Mouse (Mus musculus) embryonic facial prominence, embryonic 10.5 days (tissue): ENCODE measurements around the gene Med13l. TPM values are rescaled to one million over a fixed set of nuclear protein-coding genes. Genes with fewer than 3 reads are reported as not detected.

Source experiments
- DNase-seq: peaks from one replicate; pipeline ENCODE4 v3.0.0-alpha.2; 2017; ENCODE audit warnings: low spot score
- H3K27ac ChIP-seq: fragments of 300-500 bp; sonication (generic); replicated peaks from 2 replicates; pipeline ENCODE4 v1.5.1; 2016; ENCODE audit warnings: mild to moderate bottlenecking
- H3K27me3 ChIP-seq: fragments of 300-500 bp; sonication (generic); replicated peaks from 2 replicates; pipeline ENCODE4 v1.6.1; 2016; ENCODE audit warnings: low read depth, mild to moderate bottlenecking; ENCODE audit not compliant: poor library complexity, severe bottlenecking
- H3K36me3 ChIP-seq: fragments of 300-500 bp; sonication (generic); replicated peaks from 2 replicates; pipeline ENCODE4 v1.6.1; 2016; ENCODE audit warnings: mild to moderate bottlenecking, moderate library complexity
- H3K4me1 ChIP-seq: fragments of 300-500 bp; sonication (generic); 2 replicates; pipeline ENCODE4 v1.6.1; 2016
- H3K4me3 ChIP-seq: fragments of 300-500 bp; sonication (generic); 2 replicates; pipeline ENCODE4 v1.5.1; 2016; ENCODE audit warnings: mild to moderate bottlenecking, moderate library complexity
- H3K9me3 ChIP-seq: fragments of 300-500 bp; sonication (generic); 2 replicates; pipeline ENCODE4 v1.6.1; 2016; ENCODE audit warnings: mild to moderate bottlenecking
- WGBS: fragments of 180-500 bp; shearing (Covaris S2); methylation state at CpG from one replicate; pipeline ENCODE4 v1.1.7; 2016; 5-methylcytosine and 5-hydroxymethylcytosine counted together
- polyA plus RNA-seq: library from polyadenylated mRNA; unstranded; fragments of >200 nt; fragmentation: Nextera tagmentation; extraction: Ambion mirVana; gene quantifications from 2 replicates; pipeline ENCODE4 v1.2.1, GENCODE M21; 2016

Gene Med13l
- polyA plus RNA-seq, 1 experiment from 2014 or later: 11.6 TPM

DNA sequence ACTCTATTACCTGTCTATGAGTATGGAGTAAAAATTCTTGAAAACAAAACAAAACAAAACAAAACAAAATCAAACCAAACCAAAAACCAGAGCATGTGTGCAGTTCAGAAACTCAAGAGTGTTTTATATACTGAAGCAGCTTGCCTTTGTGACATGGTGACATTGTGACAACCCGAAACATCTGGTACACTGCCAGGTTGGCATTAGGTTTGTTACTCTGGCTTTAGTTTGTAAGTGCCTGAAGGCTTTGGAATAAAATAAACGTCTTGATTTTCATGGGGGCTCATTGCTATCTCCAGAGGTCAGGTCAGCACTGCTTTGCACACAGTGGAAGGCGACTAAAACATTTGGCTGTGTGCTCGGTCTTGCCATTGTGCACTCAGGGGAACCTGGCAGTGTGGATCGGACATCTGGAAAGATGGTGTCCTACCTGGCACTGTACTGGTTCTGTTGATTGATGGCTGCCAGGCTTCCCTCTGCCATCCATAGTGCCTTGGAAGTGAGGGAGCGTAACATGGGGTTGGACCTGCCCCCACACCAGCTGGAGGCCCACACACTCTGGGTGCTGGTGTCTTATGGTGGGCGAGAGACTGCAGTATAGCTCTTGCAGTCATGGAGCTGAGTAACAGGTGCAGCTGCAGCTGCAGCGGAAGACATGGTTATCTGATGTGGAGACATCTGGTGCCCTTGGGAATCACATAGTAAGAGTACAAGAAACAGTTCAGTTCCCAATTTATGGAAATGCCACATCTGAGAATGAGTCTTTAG lies 115.9 kb downstream of the Med13l start:
- Histone ChIP-seq H3K36me3 (peaks cover 12% of the 10 kb centered on the region), H3K4me3 (no peak overlapping the region), H3K4me1 (peaks cover 62% of the 10 kb centered on the region), H3K27ac (no peak overlapping the region), H3K9me3 (no peaks in the 10 kb centered on the region), H3K27me3 (no peaks in the 10 kb centered on the region)
- DNase-seq: no peak
- 83% methylated on average over 8 of the region's 8 CpGs for WGBS

DNA sequence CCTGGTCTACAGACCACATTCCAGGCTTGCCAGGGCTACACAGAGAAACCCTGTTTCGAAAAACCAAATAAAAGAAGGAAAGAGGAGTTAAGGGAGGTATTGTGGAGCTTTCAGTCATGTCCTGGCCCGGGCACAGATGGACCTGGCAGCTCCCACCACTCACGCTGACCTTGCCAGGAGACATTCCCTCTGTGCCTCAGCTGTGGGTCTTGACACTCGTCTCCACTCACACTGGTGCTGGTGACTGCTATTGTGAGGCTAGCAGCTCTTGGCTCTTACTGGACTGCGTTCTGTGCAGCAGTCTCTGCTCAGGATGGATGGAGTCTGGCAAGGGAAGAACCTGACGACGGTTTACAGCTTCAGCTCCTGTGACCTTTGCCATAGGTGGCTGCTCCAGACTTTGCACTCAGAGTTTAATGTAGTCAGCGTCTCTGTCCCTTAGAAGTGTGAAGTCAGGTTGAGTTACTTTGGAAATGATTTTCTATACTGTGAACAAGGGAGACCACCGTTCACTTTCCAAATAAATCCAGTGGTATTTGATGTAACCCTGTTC lies 118.9 kb downstream of the Med13l start:
- H3K27ac ChIP-seq: no peak overlapping the region
- H3K36me3 ChIP-seq: peaks cover 28% of the 10 kb centered on the region
- H3K4me1 ChIP-seq: peaks cover 32% of the 10 kb centered on the region
- DNase-seq: no peak
- H3K4me3 ChIP-seq: no peak overlapping the region
- H3K27me3 ChIP-seq: no peaks in the 10 kb centered on the region
- H3K9me3 ChIP-seq: no peaks in the 10 kb centered on the region
- 82% methylated on average over 9 of the region's 9 CpGs for WGBS

DNA sequence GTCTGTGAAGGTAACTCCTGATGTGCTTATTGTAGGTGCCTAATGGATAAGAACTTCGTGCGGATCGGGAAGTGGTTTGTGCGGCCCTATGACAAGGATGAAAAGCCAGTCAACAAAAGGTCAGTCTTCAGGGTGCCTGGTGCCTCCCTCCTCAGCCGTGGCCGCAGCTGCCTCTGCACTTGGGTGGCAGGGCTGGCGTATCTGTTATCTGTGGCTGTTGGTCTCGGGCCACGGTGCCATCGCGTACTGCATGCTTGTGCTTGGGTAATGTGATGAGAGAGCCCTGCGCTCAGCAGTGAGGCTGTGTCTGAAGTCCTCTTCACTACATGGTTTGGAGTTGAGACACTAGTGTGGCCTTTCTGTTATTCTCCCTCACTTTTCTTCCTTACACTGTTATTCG lies 120.4 kb downstream of the Med13l start:
- H3K4me1 ChIP-seq: peaks cover 20% of the 10 kb centered on the region
- H3K36me3 ChIP-seq: peaks cover 28% of the 10 kb centered on the region
- WGBS: 93% methylated on average over 13 of the region's 13 CpGs
- no peak overlapping the region for H3K27ac ChIP-seq
- no peak for DNase-seq
- H3K27me3 ChIP-seq: no peaks in the 10 kb centered on the region
- H3K9me3 ChIP-seq: no peaks in the 10 kb centered on the region
- no peak overlapping the region for H3K4me3 ChIP-seq

DNA sequence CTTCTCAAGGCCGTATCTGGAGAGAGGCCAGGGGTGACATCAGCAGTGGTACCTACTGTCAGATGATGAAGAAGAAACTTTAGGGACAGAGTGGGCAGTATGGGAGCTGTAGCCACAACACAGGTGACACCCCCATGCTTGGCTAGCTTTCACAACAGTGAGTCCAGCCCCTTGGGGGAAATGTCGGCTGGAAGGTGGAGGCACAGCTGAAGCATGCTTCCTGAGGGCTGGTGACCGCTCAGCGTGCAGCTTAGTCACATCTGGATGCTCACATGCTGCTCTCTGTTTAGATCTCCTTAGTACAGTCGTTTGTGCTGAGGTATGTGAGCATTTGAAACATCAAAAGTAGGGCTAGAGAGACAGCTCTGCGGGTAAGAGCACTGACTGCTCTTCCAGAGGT lies 121.5 kb downstream of the Med13l start:
- DNase-seq: no peak
- Histone ChIP-seq H3K4me1 (peaks cover 17% of the 10 kb centered on the region), H3K27me3 (no peaks in the 10 kb centered on the region), H3K36me3 (peaks cover 28% of the 10 kb centered on the region), H3K9me3 (no peaks in the 10 kb centered on the region), H3K4me3 (no peak overlapping the region), H3K27ac (no peak overlapping the region)
- 87% methylated on average over 6 of the region's 6 CpGs for WGBS

DNA sequence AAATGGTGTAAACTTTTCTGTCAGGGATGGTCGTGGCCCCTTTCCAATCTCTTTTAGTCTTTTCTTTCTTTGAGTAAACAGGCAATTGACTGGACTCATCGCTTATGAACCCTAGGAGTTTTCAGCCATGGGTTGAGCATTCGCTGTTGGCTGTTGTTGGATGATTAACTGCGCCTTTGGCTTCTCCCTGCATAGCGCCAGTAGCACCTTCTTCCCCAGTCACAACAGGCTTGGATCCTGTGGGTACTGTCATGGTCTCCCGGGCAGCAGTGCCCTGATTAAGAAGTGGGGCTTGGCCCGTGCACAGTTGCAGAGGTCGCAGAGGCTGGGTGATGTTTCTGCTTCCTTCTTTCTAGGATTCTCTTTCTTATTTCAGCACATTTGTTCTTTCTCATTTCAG lies 124.7 kb downstream of the Med13l start:
- WGBS: 90% methylated on average over 8 of the region's 8 CpGs
- H3K4me1 ChIP-seq: peaks cover 20% of the 10 kb centered on the region
- no peak overlapping the region for H3K4me3 ChIP-seq
- H3K27me3 ChIP-seq: no peaks in the 10 kb centered on the region
- peaks cover 27% of the 10 kb centered on the region for H3K36me3 ChIP-seq
- no peak for DNase-seq
- H3K27ac ChIP-seq: no peak overlapping the region
- H3K9me3 ChIP-seq: no peaks in the 10 kb centered on the region

DNA sequence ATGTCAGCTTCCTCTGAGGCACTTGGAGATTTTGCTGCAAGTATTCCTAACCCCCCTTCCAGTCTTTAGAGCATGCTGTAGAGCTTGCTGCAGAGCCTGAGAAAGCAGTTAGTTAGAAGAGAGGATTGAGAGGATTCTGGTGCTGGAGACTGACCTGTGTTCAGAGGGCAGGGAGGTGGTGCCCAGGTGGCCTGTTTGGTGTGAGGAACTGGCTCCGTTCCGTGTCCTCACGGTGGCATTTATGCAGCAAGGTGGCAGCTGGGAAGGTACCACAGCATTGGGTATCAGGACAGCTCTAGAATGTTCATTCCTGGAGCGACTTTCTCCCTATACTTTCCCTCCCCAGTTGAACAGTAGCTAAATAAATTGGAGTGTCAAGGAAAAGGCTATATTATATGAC lies 125.5 kb downstream of the Med13l start:
- H3K4me3 ChIP-seq: no peak overlapping the region
- no peak for DNase-seq
- H3K27me3 ChIP-seq: no peaks in the 10 kb centered on the region
- WGBS: 89% methylated on average over 4 of the region's 4 CpGs
- H3K4me1 ChIP-seq: peaks cover 21% of the 10 kb centered on the region
- H3K36me3 ChIP-seq: peaks cover 19% of the 10 kb centered on the region
- H3K9me3 ChIP-seq: no peaks in the 10 kb centered on the region
- no peak overlapping the region for H3K27ac ChIP-seq

DNA sequence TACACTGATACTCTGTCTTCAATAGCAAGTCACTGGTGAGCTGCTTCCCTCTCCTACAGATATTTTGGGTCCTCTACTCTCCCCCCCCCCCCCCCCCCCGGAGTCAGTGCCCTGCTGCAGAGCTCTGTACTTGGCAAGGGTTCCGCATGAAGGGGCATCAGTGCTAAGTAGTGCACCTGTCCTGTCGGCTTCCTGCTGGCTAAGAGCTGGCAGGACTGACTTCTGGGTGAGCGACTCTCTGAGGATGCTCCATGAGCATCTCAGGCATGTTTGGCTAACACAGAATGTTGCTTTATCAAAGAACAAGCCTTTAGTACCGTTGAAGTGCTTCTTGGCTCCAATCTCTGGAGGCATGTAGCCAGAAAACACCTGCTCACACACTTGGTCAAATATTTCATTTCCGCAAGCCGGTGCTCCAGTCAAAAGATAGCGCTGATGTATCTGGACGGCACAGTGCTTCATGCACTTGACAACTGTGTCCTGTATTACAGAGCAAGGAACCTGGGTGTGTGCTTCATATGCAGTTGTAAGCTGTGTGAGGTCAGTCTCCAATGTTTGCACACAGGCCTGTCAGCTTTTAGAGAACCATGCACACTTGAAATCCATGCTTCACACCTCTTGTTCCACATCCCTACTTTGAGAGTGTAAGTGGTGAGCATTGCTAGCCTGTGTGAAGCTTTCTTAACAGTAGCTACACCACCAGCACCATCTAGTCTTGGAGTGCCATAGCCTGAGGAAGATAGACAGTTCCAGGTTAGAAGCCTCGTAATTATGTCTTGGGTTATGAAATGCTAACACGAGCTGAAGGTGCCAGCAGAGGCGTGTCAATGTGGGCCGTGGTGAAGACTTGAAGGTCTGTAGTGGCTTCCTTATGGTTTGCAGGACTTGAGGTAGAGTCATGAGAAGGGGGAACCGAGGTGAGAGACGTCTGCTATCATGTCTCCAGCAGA lies 128.7 kb downstream of the Med13l start:
- peaks cover 27% of the 10 kb centered on the region for H3K4me1 ChIP-seq
- 90% methylated on average over 15 of the region's 15 CpGs for WGBS
- H3K9me3 ChIP-seq: no peaks in the 10 kb centered on the region
- H3K27me3 ChIP-seq: no peaks in the 10 kb centered on the region
- no peak for DNase-seq
- H3K4me3 ChIP-seq: no peak overlapping the region
- H3K36me3 ChIP-seq: no peaks in the 10 kb centered on the region
- no peak overlapping the region for H3K27ac ChIP-seq

DNA sequence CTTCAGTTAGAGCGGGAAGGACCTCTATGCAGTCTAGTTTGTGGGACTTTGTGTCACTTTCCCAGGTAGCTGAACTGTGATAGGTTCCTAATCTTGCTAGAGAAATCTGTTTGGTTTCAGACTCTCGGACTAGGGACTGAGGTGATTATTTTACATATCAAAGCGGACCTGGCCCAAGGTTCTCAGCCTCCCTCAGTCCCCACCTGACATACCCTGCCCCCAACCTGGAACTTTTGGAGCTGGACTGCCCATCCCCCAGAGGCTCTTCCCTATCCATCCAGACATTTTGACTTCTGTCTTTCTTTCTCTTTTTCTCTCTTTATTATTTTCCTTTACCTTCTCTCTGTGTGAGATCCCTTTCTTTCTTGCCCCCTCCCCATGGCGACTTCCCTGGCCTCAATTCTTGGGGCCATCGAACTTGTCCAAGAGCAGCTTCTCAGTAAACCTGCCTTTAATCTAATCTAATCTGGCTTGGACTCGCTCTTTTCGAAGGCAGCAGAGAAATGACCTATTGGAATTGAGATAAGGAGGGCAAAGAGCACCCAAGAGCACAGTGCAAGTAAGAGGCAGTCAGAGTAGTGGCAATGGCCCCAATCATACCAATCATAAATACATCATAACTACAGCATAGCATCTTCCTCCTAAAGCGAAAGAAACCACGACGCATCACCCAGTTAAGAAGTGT lies 130.7 kb downstream of the Med13l start:
- 83% methylated on average over 10 of the region's 10 CpGs for WGBS
- DNase-seq: no peak
- H3K27me3 ChIP-seq: no peaks in the 10 kb centered on the region
- peaks cover 39% of the 10 kb centered on the region for H3K4me1 ChIP-seq
- no peaks in the 10 kb centered on the region for H3K9me3 ChIP-seq
- no peak overlapping the region for H3K27ac ChIP-seq
- H3K4me3 ChIP-seq: no peak overlapping the region
- H3K36me3 ChIP-seq: no peaks in the 10 kb centered on the region

DNA sequence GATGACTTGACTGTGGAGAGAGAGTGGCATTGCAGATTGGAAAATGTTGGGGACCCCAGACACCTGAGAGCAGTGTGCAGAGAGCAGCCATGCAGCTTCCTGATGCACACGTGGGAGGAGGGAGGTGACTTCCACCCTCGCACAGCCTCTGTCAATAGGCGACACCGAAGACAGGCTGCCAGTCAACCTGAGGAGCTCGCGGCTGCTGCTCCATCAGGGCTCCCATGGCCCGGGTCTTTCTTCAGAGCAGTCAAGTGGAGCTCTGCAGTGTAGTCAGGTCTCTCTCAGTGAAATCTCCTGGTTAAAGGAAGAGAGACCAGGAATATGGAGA lies 131.2 kb downstream of the Med13l start:
- Histone ChIP-seq H3K9me3 (no peaks in the 10 kb centered on the region), H3K4me1 (peaks cover 42% of the 10 kb centered on the region), H3K27ac (no peak overlapping the region), H3K4me3 (no peak overlapping the region), H3K27me3 (no peaks in the 10 kb centered on the region), H3K36me3 (no peaks in the 10 kb centered on the region)
- DNase-seq: no peak
- 61% methylated on average over 7 of the region's 7 CpGs for WGBS

DNA sequence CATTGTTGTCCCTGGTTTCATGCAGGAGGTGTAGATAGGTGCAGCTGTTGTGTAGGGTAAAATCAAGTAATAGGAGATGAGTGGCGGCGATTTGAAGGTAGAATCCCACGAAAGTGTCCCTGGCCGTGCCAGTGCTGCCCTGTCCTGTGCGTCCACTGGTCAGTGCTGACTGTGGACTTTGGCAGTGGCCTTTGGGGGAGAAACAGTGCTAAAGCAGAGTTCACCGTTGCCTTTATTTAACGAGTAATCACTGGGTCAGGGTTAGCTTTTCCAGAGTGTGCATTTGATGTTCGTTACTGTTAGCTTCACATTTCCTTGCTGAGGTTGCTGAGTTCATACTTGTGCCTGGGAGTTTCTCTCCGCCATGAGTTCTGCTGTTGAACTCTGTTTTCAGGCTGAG lies 133.5 kb downstream of the Med13l start:
- 94% methylated on average over 9 of the region's 9 CpGs for WGBS
- no peaks in the 10 kb centered on the region for H3K36me3 ChIP-seq
- H3K27me3 ChIP-seq: no peaks in the 10 kb centered on the region
- peaks cover 36% of the 10 kb centered on the region for H3K4me1 ChIP-seq
- H3K9me3 ChIP-seq: no peaks in the 10 kb centered on the region
- H3K4me3 ChIP-seq: no peak overlapping the region
- no peak for DNase-seq
- no peak overlapping the region for H3K27ac ChIP-seq

DNA sequence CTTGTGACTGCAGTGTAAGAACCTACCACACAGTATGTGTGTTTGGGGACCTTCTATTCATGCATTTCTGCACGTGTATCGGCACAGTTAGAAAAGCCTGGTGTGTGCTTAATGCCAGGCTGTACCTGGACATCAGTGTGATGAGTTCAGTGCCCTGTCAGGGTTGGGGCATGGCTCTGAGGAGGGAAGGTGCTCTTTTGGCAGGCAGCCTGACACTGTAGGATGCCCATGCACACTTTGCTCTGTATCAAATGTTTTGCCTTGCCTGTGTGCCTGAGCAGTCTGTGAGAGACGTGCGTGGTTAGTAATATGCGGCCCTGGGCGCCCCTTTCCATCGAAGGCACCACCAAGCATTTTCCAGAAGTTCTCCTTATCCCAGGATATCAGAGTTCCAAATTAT lies 136.6 kb downstream of the Med13l start:
- H3K4me1 ChIP-seq: peaks cover 40% of the 10 kb centered on the region
- no peaks in the 10 kb centered on the region for H3K27me3 ChIP-seq
- no peak overlapping the region for H3K4me3 ChIP-seq
- no peaks in the 10 kb centered on the region for H3K36me3 ChIP-seq
- WGBS: 91% methylated on average over 7 of the region's 7 CpGs
- DNase-seq: no peak
- no peak overlapping the region for H3K27ac ChIP-seq
- H3K9me3 ChIP-seq: no peaks in the 10 kb centered on the region

DNA sequence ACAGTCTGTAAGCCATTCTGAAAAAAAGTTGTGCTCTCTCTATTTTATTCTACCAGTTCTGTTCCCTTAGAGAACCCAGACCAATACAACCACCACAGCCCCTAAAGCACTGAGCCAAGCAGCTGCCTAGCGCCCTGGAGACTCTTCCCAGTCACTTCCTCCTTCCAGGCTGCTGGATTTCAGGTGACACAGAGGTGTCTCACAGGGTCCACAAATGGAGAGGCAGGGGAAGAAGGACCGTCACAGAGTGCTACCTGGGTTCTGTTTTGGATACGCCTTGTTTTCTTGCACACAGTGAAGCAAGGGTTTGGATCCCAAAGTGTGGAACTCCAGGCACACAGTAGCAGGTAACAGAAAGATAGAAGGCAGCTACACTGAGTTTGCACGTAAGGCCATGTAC lies 140.5 kb downstream of the Med13l start:
- Histone ChIP-seq H3K36me3 (no peaks in the 10 kb centered on the region), H3K9me3 (no peaks in the 10 kb centered on the region), H3K27me3 (no peaks in the 10 kb centered on the region), H3K4me1 (peaks cover 52% of the 10 kb centered on the region), H3K4me3 (no peak overlapping the region), H3K27ac (no peak overlapping the region)
- WGBS: 83% methylated on average over 4 of the region's 4 CpGs
- DNase-seq: no peak
